Mouse (Mus musculus): Measurements from ENCODE around the gene Nox4. TPM values are rescaled to one million over a fixed set of nuclear protein-coding genes. Genes with fewer than 3 reads are reported as not detected.

Gene Nox4
- total RNA-seq, 2 experiments from 2014 or later, result 4.2 to 5.2 TPM

GRCm38 (mm10) chr7:87370789-87371188 is 124.9 kb downstream of the Nox4 start:
- no peak for DNase-seq (ENCODE audit: low spot score in 2 of 2)

DNA sequence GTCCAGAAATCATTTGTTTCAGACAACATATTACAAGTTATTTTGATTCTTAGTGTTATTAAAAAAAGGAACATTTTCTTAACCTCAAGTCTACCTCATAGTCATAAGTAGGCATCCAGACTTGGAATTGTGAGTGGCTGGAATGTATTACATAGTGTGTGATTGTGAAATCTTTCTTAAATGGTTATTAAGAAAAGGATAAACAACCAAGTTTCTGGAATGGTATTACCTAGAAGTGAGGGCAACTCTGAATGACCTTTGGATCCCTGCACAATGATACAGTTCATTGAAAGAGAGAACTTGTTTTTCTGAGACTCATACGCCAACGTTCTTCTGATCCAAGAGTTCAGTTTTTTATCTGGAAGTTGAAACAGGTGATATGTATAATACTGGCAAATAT is 125.4 kb downstream of the Nox4 start:
- DNase-seq (ENCODE audit: low spot score in 2 of 2), result no peak

- DNase-seq (ENCODE audit: low spot score in 2 of 2), result no peak
Observed at GRCm38 (mm10) chr7:87374322-87374721, 128.4 kb downstream of the Nox4 start.

- DNase-seq (ENCODE audit: low spot score in 2 of 2), result no peak
Observed at GRCm38 (mm10) chr7:87374935-87375334, 129.0 kb downstream of the Nox4 start.

GRCm38 (mm10) chr7:87397023-87397422 is 151.1 kb downstream of the Nox4 start:
- DNase-seq (ENCODE audit: low spot score in 2 of 2), result no peak

DNA sequence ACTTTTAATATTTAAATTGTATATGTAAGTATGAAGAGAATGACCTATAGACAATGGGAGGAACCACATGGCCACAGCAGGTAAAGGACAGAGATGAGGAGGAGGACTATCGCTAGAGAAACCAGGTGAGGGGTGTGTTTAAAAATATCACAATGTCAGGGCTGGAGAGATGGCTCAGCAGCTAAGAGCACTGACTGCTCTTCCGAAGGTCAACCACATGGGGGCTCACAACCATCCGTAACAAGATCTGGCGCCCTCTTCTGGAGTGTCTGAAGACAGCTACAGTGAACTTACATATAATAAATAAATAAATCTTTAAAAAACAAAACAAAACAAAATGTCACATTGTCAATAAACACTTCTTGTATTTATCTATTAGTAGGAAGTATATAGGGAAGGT is 165.5 kb downstream of the Nox4 start:
- DNase-seq (ENCODE audit: low spot score in 2 of 2), result peak in 1 of 2 experiments; percentile 7

GRCm38 (mm10) chr7:87413271-87413670 is 167.4 kb downstream of the Nox4 start:
- no peak for DNase-seq (ENCODE audit: low spot score in 2 of 2)

Other genes starting within 250 kb of the Nox4 start
- gene Vmn2r79, start 250.0 kb upstream of the Nox4 start, total RNA-seq (2021), result under 1 TPM in 1 of 2 experiments, not detected in 1; 0.02 TPM
- under 1 TPM; 0.17 to 0.26 TPM for gene Tyr, start 247.4 kb downstream of the Nox4 start, total RNA-seq (2021)